Mouse (Mus musculus): ENCODE measurements around the gene Tpsg1. TPM values are rescaled to one million over a fixed set of nuclear protein-coding genes. Genes with fewer than 3 reads are reported as not detected.

The Tpsg1 gene
- total and polyA plus RNA-seq, 3 experiments, result 0.60 TPM; not detected in 2

- H3K36me3 ChIP-seq (replicated peaks), result no peaks in the 10 kb centered on the region
- no peak for DNase-seq (ENCODE audit: low spot score)
- H3K4me1 ChIP-seq (ENCODE audit: insufficient read depth, low read depth, low read length), result no peaks in the 10 kb centered on the region
- no peak overlapping the region; the same call in 1 of the 2 replicates for H3K4me3 ChIP-seq (ENCODE audit: low read depth, low read length)
- peaks cover 57% of the 10 kb centered on the region for H3K27me3 ChIP-seq (ENCODE audit: insufficient read depth, low read length)
- no peaks in the 10 kb centered on the region; the same call in 1 of the 2 replicates for H3K9me3 ChIP-seq (replicated peaks)
- TF ChIP-seq TAL1 (conservative IDR thresholded peaks at IDR 0.05; ENCODE audit: low read depth, low read length), result no peak
- no peak for ATAC-seq (ENCODE audit: extremely low read depth, insufficient number of reproducible peaks, low FRiP score, poor library complexity, severe bottlenecking)
These were observed 3.4 kb downstream of the Tpsg1 start for GRCm38 (mm10) chr17:25372491-25372890.

GRCm38 (mm10) chr17:25374011-25374410 is 4.9 kb downstream of the Tpsg1 start:
- Histone ChIP-seq H3K9me3 (replicated peaks) (peaks cover 4% of the 10 kb centered on the region), H3K27me3 (ENCODE audit: insufficient read depth, low read length) (peaks cover 54% of the 10 kb centered on the region), H3K36me3 (replicated peaks) (no peaks in the 10 kb centered on the region), H3K4me3 (ENCODE audit: low read depth, low read length) (no peak overlapping the region), H3K4me1 (ENCODE audit: insufficient read depth, low read depth, low read length) (peaks cover 4% of the 10 kb centered on the region)
- ATAC-seq (ENCODE audit: extremely low read depth, insufficient number of reproducible peaks, low FRiP score, poor library complexity, severe bottlenecking), result no peak
- no peak for DNase-seq (ENCODE audit: low spot score)
- TF ChIP-seq CTCF (IDR thresholded peaks at IDR 0.05; ENCODE audit: low read depth, low read length) (no peak), GATA2 (IDR thresholded peaks at IDR 0.05; ENCODE audit: borderline replicate concordance, low read depth, low read length) (no peak), GATA1 (IDR thresholded peaks at IDR 0.05; ENCODE audit: borderline replicate concordance, low read length) (no peak), TAL1 (conservative IDR thresholded peaks at IDR 0.05; ENCODE audit: low read depth, low read length) (no peak), POLR2AphosphoS5 (IDR thresholded peaks at IDR 0.05; ENCODE audit: insufficient replicate concordance, low read depth, low read length) (no peak)

- H3K4me3 ChIP-seq (ENCODE audit: low read depth, low read length), result no peak overlapping the region
- no peak for TF ChIP-seq CTCF (IDR thresholded peaks at IDR 0.05; ENCODE audit: low read depth, low read length)
- TF ChIP-seq POLR2AphosphoS5 (IDR thresholded peaks at IDR 0.05; ENCODE audit: insufficient replicate concordance, low read depth, low read length), result no peak
- TF ChIP-seq TAL1 (conservative IDR thresholded peaks at IDR 0.05; ENCODE audit: low read depth, low read length), result no peak
- no peak for TF ChIP-seq GATA1 (IDR thresholded peaks at IDR 0.05; ENCODE audit: borderline replicate concordance, low read length)
- TF ChIP-seq GATA2 (IDR thresholded peaks at IDR 0.05; ENCODE audit: borderline replicate concordance, low read depth, low read length), result no peak
- ATAC-seq (ENCODE audit: extremely low read depth, insufficient number of reproducible peaks, low FRiP score, poor library complexity, severe bottlenecking) (no peak), DNase-seq (ENCODE audit: low spot score) (no peak)
- peaks cover 7% of the 10 kb centered on the region for H3K4me1 ChIP-seq (ENCODE audit: insufficient read depth, low read depth, low read length)
- no peaks in the 10 kb centered on the region for H3K9me3 ChIP-seq (replicated peaks)
- H3K27me3 ChIP-seq (ENCODE audit: insufficient read depth, low read length), result peaks cover 2% of the 10 kb centered on the region; the same call in 1 of the 2 replicates
- no peaks in the 10 kb centered on the region for H3K36me3 ChIP-seq (replicated peaks)
These were observed 25.5 kb downstream of the Tpsg1 start for GRCm38 (mm10) chr17:25394526-25394925.

- TF ChIP-seq TAL1 (conservative IDR thresholded peaks at IDR 0.05; ENCODE audit: low read depth, low read length), result no peak
- TF ChIP-seq CTCF (IDR thresholded peaks at IDR 0.05; ENCODE audit: low read depth, low read length), result peak; percentile 68
- peak; percentile 69 for DNase-seq (ENCODE audit: low spot score)
- ATAC-seq (ENCODE audit: extremely low read depth, insufficient number of reproducible peaks, low FRiP score, poor library complexity, severe bottlenecking), result no peak
- Histone ChIP-seq H3K27me3 (ENCODE audit: insufficient read depth, low read length) (peaks cover 2% of the 10 kb centered on the region; the same call in 1 of the 2 replicates), H3K4me3 (ENCODE audit: low read depth, low read length) (no peak overlapping the region; the same call in 1 of the 2 replicates), H3K9me3 (replicated peaks) (no peaks in the 10 kb centered on the region), H3K4me1 (ENCODE audit: insufficient read depth, low read depth, low read length) (peaks cover 2% of the 10 kb centered on the region; the same call in 1 of the 2 replicates), H3K36me3 (replicated peaks) (no peaks in the 10 kb centered on the region)
These were observed 28.9 kb downstream of the Tpsg1 start for GRCm38 (mm10) chr17:25397804-25398519.

GRCm38 (mm10) chr17:25398520-25398838 is 29.4 kb downstream of the Tpsg1 start:
- peaks cover 2% of the 10 kb centered on the region; the same call in 1 of the 2 replicates for H3K4me1 ChIP-seq (ENCODE audit: insufficient read depth, low read depth, low read length)
- H3K4me3 ChIP-seq (ENCODE audit: low read depth, low read length), result no peak overlapping the region
- H3K27me3 ChIP-seq (ENCODE audit: insufficient read depth, low read length), result peaks cover 3% of the 10 kb centered on the region; the same call in 1 of the 2 replicates
- TF ChIP-seq TAL1 (conservative IDR thresholded peaks at IDR 0.05; ENCODE audit: low read depth, low read length), result no peak
- no peak for TF ChIP-seq GATA2 (IDR thresholded peaks at IDR 0.05; ENCODE audit: borderline replicate concordance, low read depth, low read length)
- TF ChIP-seq POLR2AphosphoS5 (IDR thresholded peaks at IDR 0.05; ENCODE audit: insufficient replicate concordance, low read depth, low read length), result no peak
- TF ChIP-seq CTCF (IDR thresholded peaks at IDR 0.05; ENCODE audit: low read depth, low read length), result no peak
- no peak for TF ChIP-seq GATA1 (IDR thresholded peaks at IDR 0.05; ENCODE audit: borderline replicate concordance, low read length)
- ATAC-seq (ENCODE audit: extremely low read depth, insufficient number of reproducible peaks, low FRiP score, poor library complexity, severe bottlenecking) (no peak), DNase-seq (ENCODE audit: low spot score) (no peak)
- H3K36me3 ChIP-seq (replicated peaks), result no peaks in the 10 kb centered on the region
- H3K9me3 ChIP-seq (replicated peaks), result no peaks in the 10 kb centered on the region

GRCm38 (mm10) chr17:25400443-25400842 is 31.4 kb downstream of the Tpsg1 start:
- peak; percentile 75 for DNase-seq (ENCODE audit: low spot score)
- H3K4me1 ChIP-seq (ENCODE audit: insufficient read depth, low read depth, low read length), result peaks cover 2% of the 10 kb centered on the region; the same call in 1 of the 2 replicates
- H3K36me3 ChIP-seq (replicated peaks), result no peaks in the 10 kb centered on the region
- H3K4me3 ChIP-seq (ENCODE audit: low read depth, low read length), result no peak overlapping the region
- H3K27me3 ChIP-seq (ENCODE audit: insufficient read depth, low read length), result peaks cover 5% of the 10 kb centered on the region; the same call in 1 of the 2 replicates
- no peak for TF ChIP-seq GATA1 (IDR thresholded peaks at IDR 0.05; ENCODE audit: borderline replicate concordance, low read length)
- TF ChIP-seq POLR2AphosphoS5 (IDR thresholded peaks at IDR 0.05; ENCODE audit: insufficient replicate concordance, low read depth, low read length), result no peak
- TF ChIP-seq CTCF (IDR thresholded peaks at IDR 0.05; ENCODE audit: low read depth, low read length), result no peak
- no peak for TF ChIP-seq GATA2 (IDR thresholded peaks at IDR 0.05; ENCODE audit: borderline replicate concordance, low read depth, low read length)
- no peak for TF ChIP-seq TAL1 (conservative IDR thresholded peaks at IDR 0.05; ENCODE audit: low read depth, low read length)
- no peak for ATAC-seq (ENCODE audit: extremely low read depth, insufficient number of reproducible peaks, low FRiP score, poor library complexity, severe bottlenecking)
- H3K9me3 ChIP-seq (replicated peaks), result no peaks in the 10 kb centered on the region
